13 mouse cellular contexts compared by ENCODE assay signal in genomic region chr8:25462492-25462891, GRCm38 (mm10).
DNase-seq lines count a peak whose midpoint lies in the region; ATAC-seq and TF ChIP-seq lines count a peak whose summit lies in the region.
"Had no signal": no experiment of that assay in that cellular context is flagged by ENCODE, and none has a peak within 500 bp of the region (broad histone marks: within the 10 kb centered on the region; RNA-seq: fewer than 3 reads in every experiment).

No protein-coding gene starts in this region.

- no peaks in the 10 kb centered on the region for H3K9me3 ChIP-seq in forebrain, embryonic 12.5 days
- no peaks in the 10 kb centered on the region for H3K9me3 ChIP-seq in forebrain, embryonic 16.5 days (ENCODE audit: control insufficient read depth, low read length)
- H3K9me3 ChIP-seq in lung, postnatal 0 days (ENCODE audit: low read length): no peaks in the 10 kb centered on the region
- H3K9me3 ChIP-seq in embryonic facial prominence, embryonic 15.5 days (replicated peaks): no peaks in the 10 kb centered on the region
- no peaks in the 10 kb centered on the region for H3K9me3 ChIP-seq in neural tube, embryonic 15.5 days (replicated peaks)
- H3K9me3 ChIP-seq: G1E had no signal

- H3K4me3 ChIP-seq in forebrain, embryonic 12.5 days (replicated peaks): no peak overlapping the region
- no peak overlapping the region for H3K4me3 ChIP-seq in forebrain, embryonic 16.5 days (replicated peaks; ENCODE audit: low read length)
- no peak overlapping the region for H3K4me3 ChIP-seq in lung, postnatal 0 days (ENCODE audit: low read depth, low read length)
- no peak overlapping the region for H3K4me3 ChIP-seq in embryonic facial prominence, embryonic 15.5 days (replicated peaks)
- no peak overlapping the region for H3K4me3 ChIP-seq in neural tube, embryonic 15.5 days (replicated peaks)
- H3K4me3 ChIP-seq: erythroblast, embryonic 14.5 days; gastrocnemius, adult 2 months; left cerebral cortex, adult 2 months had no signal

- peaks cover 44% of the 10 kb centered on the region for H3K4me1 ChIP-seq in forebrain, embryonic 12.5 days
- peaks cover 46% of the 10 kb centered on the region for H3K4me1 ChIP-seq in forebrain, embryonic 16.5 days (replicated peaks; ENCODE audit: control insufficient read depth, insufficient read depth, low read length)
- peaks cover 17% of the 10 kb centered on the region; the same call in 1 of the 2 replicates for H3K4me1 ChIP-seq in lung, postnatal 0 days (ENCODE audit: insufficient read depth, low read depth, low read length)
- H3K4me1 ChIP-seq in embryonic facial prominence, embryonic 15.5 days: peaks cover 49% of the 10 kb centered on the region
- peaks cover 43% of the 10 kb centered on the region for H3K4me1 ChIP-seq in neural tube, embryonic 15.5 days

- H3K27ac ChIP-seq in forebrain, embryonic 12.5 days: no peak overlapping the region; the same call in 1 of the 2 replicates
- H3K27ac ChIP-seq in forebrain, embryonic 16.5 days (ENCODE audit: low read length): no peak overlapping the region
- peak overlapping the region; percentile 15 for H3K27ac ChIP-seq in lung, postnatal 0 days (ENCODE audit: low read length)
- H3K27ac ChIP-seq in embryonic facial prominence, embryonic 15.5 days (replicated peaks): peak overlapping the region; percentile 82
- 0 out of 2 replicates have a peak overlapping the region, but pooled peaks have one; percentile 9 for H3K27ac ChIP-seq in neural tube, embryonic 15.5 days (replicated peaks)
- H3K27ac ChIP-seq: gastrocnemius, adult 2 months; left cerebral cortex, adult 2 months had no signal

- peak; percentile 68 for DNase-seq in lung, postnatal 0 days (ENCODE audit: low spot score)
- DNase-seq in lung, postnatal 25 days (ENCODE audit: low spot score): no peak
- DNase-seq in left cerebral cortex, postnatal 25 days (ENCODE audit: low spot score in 2 of 2): no peak
- no peak for DNase-seq in gastrocnemius, postnatal 25 days
- DNase-seq: gastrocnemius, adult 2 months; kidney, postnatal 36 days had no signal

- TF ChIP-seq EP300 in lung, postnatal 0 days (IDR thresholded peaks at IDR 0.05): no peak

- intact Hi-C loops in left cerebral cortex, postnatal 25 days (cut with DNase I): no loop called here

- H3K9ac ChIP-seq in forebrain, embryonic 12.5 days: no peak overlapping the region
- no peak overlapping the region for H3K9ac ChIP-seq in forebrain, embryonic 16.5 days (replicated peaks; ENCODE audit: low read depth, low read length)
- no peak overlapping the region for H3K9ac ChIP-seq in lung, postnatal 0 days (replicated peaks; ENCODE audit: low read depth)
- no peak overlapping the region for H3K9ac ChIP-seq in embryonic facial prominence, embryonic 15.5 days
- no peak overlapping the region for H3K9ac ChIP-seq in neural tube, embryonic 15.5 days (replicated peaks)

- ATAC-seq in forebrain, embryonic 12.5 days (ENCODE audit: low FRiP score): peak; percentile 37; the same call in 1 of the 2 replicates
- no peak for ATAC-seq in forebrain, embryonic 16.5 days
- no peak for ATAC-seq in lung, postnatal 0 days
- ATAC-seq in embryonic facial prominence, embryonic 15.5 days (ENCODE audit: insufficient number of reproducible peaks, low FRiP score, low TSS enrichment, low read depth): no peak
- ATAC-seq in neural tube, embryonic 15.5 days (ENCODE audit: low FRiP score): no peak

- peaks cover 29% of the 10 kb centered on the region for H3K27me3 ChIP-seq in forebrain, embryonic 12.5 days
- H3K27me3 ChIP-seq in forebrain, embryonic 16.5 days (replicated peaks; ENCODE audit: control insufficient read depth, insufficient read depth, low read length): no peaks in the 10 kb centered on the region
- no peaks in the 10 kb centered on the region for H3K27me3 ChIP-seq in lung, postnatal 0 days (replicated peaks; ENCODE audit: insufficient read depth, low read length)
- H3K27me3 ChIP-seq in embryonic facial prominence, embryonic 15.5 days: no peaks in the 10 kb centered on the region
- H3K27me3 ChIP-seq in neural tube, embryonic 15.5 days (replicated peaks): no peaks in the 10 kb centered on the region

- H3K36me3 ChIP-seq in forebrain, embryonic 12.5 days (replicated peaks): no peaks in the 10 kb centered on the region
- H3K36me3 ChIP-seq in forebrain, embryonic 16.5 days (ENCODE audit: control insufficient read depth, insufficient read depth): no peaks in the 10 kb centered on the region
- H3K36me3 ChIP-seq in lung, postnatal 0 days (ENCODE audit: insufficient read depth, low read length): no peaks in the 10 kb centered on the region
- no peaks in the 10 kb centered on the region for H3K36me3 ChIP-seq in embryonic facial prominence, embryonic 15.5 days
- H3K36me3 ChIP-seq in neural tube, embryonic 15.5 days: no peaks in the 10 kb centered on the region
- H3K36me3 ChIP-seq: G1E had no signal

- H3K4me2 ChIP-seq in forebrain, embryonic 12.5 days: no peak overlapping the region
- H3K4me2 ChIP-seq in forebrain, embryonic 16.5 days (ENCODE audit: low read length): no peak overlapping the region
- no peak overlapping the region for H3K4me2 ChIP-seq in lung, postnatal 0 days (replicated peaks; ENCODE audit: low read depth, low read length)
- H3K4me2 ChIP-seq in embryonic facial prominence, embryonic 15.5 days (replicated peaks): no peak overlapping the region
- no peak overlapping the region for H3K4me2 ChIP-seq in neural tube, embryonic 15.5 days

- TF ChIP-seq CTCF in lung, postnatal 0 days (IDR thresholded peaks at IDR 0.05): no peak

- 4% methylated on average over 4 of the region's 4 CpGs for WGBS in forebrain, embryonic 12.5 days
- 9% methylated on average over 4 of the region's 4 CpGs for WGBS in forebrain, embryonic 16.5 days
- whole genome bisulfite sequencing in lung, postnatal 0 days: 19% methylated on average over 4 of the region's 4 CpGs
- WGBS in embryonic facial prominence, embryonic 15.5 days: 21% methylated on average over 4 of the region's 4 CpGs
- 11% methylated on average over 4 of the region's 4 CpGs for WGBS in neural tube, embryonic 15.5 days

Comparison
In these comparisons a context has a peak if more than half of its experiments do, and no peak if none do; other contexts are left out.
1. H3K27ac ChIP-seq: peak in lung, postnatal 0 days (single experiment), embryonic facial prominence, embryonic 15.5 days (single experiment) and neural tube, embryonic 15.5 days (single experiment); none in forebrain, embryonic 12.5 days (single experiment) and forebrain, embryonic 16.5 days (single experiment).